Mouse (Mus musculus) T-cell, adult 66 days (primary cell): ENCODE measurements around the gene A830031A19Rik. TPM values are rescaled to one million over a fixed set of nuclear protein-coding genes. Genes with fewer than 3 reads are reported as not detected.

Experiments used
- total RNA-seq, 2 experiments: library from RNA; stranded (reverse); gene quantifications; 3 replicates in 1 of 2; 4 replicates in 1 of 2; pipeline ENCODE4 v1.2.4; 2023

The A830031A19Rik gene
- not detected for total RNA-seq

GRCm38 (mm10) chr11:24074634-24075104, at the start of gene A830031A19Rik:
A830031A19Rik (minus strand) TSS chr11:24075054.

GRCm38 (mm10) chr11:24077795-24078705, 3.2 kb upstream of the A830031A19Rik start, which contains the start of gene Bcl11a:
Bcl11a (plus strand) TSS chr11:24078056.

Other genes with a start within 250 kb of the A830031A19Rik start
- 10 to 100 TPM; 38.6 to 43.5 TPM for gene Papolg, start 179.8 kb downstream of the A830031A19Rik start, total RNA-seq
- 1 to 10 TPM; 2.5 to 6.9 TPM for gene Bcl11a, start 3.0 kb upstream of the A830031A19Rik start, total RNA-seq